Mouse (Mus musculus): ENCODE measurements around the gene Ints12. TPM values are rescaled to one million over a fixed set of nuclear protein-coding genes. Genes with fewer than 3 reads are reported as not detected.

Gene Ints12
- total and polyA plus RNA-seq, 3 experiments: 21.5 to 37.9 (median 36.2) TPM

DNA sequence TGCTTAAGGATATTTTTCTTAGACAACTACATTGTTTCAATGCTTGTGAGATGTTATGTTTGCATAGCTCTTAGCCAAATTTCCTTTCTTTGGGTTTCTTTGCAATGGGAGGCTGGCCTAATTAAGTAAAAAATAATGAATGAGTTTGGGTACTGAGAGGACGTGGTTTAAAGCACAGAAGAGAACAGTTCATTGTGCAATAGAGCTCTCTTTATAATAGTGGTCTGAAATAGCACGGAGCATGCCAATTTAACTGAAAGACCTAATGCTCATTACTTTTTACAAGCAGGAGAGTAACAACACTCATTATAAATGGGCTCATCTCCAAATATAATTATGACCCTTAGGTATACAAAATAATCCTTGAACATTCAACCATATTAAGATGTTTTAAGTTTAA lies 39.6 kb upstream of the Ints12 start:
- Histone ChIP-seq H3K4me1 (ENCODE audit: control insufficient read depth in 1 of 2, insufficient read depth in 2 of 2) (no peaks in the 10 kb centered on the region), H3K27ac (ENCODE audit: insufficient read depth, low read depth) (no peak overlapping the region), H3K4me3 (replicated peaks in 1 of 3; ENCODE audit: low read depth in 2 of 3, low read length in 2 of 3, poor library complexity in 1 of 3) (no peak overlapping the region), H3K27me3 (replicated peaks) (no peaks in the 10 kb centered on the region), H3K79me2 (replicated peaks; ENCODE audit: control insufficient read depth, extremely low read depth, insufficient read depth, poor library complexity, severe bottlenecking) (no peaks in the 10 kb centered on the region), H3K4me2 (ENCODE audit: insufficient read depth, low read depth, poor library complexity, severe bottlenecking) (no peak overlapping the region), H3K9ac (ENCODE audit: insufficient read depth, low read depth) (no peak overlapping the region), H3K36me3 (replicated peaks in 1 of 2; ENCODE audit: control insufficient read depth in 1 of 2, insufficient read depth in 1 of 2, low read length in 1 of 2) (peaks cover 25 to 60% of the 10 kb centered on the region in 2 experiments), H3K9me3 (replicated peaks; ENCODE audit: low read length) (no peaks in the 10 kb centered on the region)
- DNase-seq (ENCODE audit: extremely low read depth): no peak
- in situ Hi-C loops (cut with MboI; ENCODE audit: low pct_ligation_motif_present, low pct_unique_long_range_greater_than_20kb, low sequenced_read_pairs) (no loop called here), dilution Hi-C loops (cut with MboI; ENCODE audit: extremely low pct_ligation_motif_present, extremely low pct_unique_long_range_greater_than_20kb, low sequenced_read_pairs) (no loop called here)
- TF ChIP-seq ZC3H11A (IDR thresholded peaks at IDR 0.05; ENCODE audit: low read depth, low read length): no peak
- no peak for TF ChIP-seq EP300 (IDR thresholded peaks at IDR 0.05; ENCODE audit: low read length)
- TF ChIP-seq PAX5 (IDR thresholded peaks at IDR 0.05; ENCODE audit: low read length): no peak
- TF ChIP-seq MAFK (IDR thresholded peaks at IDR 0.05; ENCODE audit: insufficient replicate concordance, low read length): no peak
- TF ChIP-seq RCOR1 (conservative IDR thresholded peaks at IDR 0.05; ENCODE audit: low read depth, low read length): no peak
- no peak for TF ChIP-seq UBTF (IDR thresholded peaks at IDR 0.05; ENCODE audit: low read depth, low read length)
- no peak for TF ChIP-seq ZNF384 (IDR thresholded peaks at IDR 0.05; ENCODE audit: low read depth, low read length)
- no peak for TF ChIP-seq E2F4 (IDR thresholded peaks at IDR 0.05; ENCODE audit: insufficient replicate concordance, low read depth, low read length)
- no peak for TF ChIP-seq MXI1 (IDR thresholded peaks at IDR 0.05; ENCODE audit: low read depth, low read length)
- TF ChIP-seq BHLHE40 (IDR thresholded peaks at IDR 0.05; ENCODE audit: low read depth, low read length): no peak
- no peak for TF ChIP-seq MYC (IDR thresholded peaks at IDR 0.05; ENCODE audit: low read depth, low read length)
- TF ChIP-seq TBP (conservative IDR thresholded peaks at IDR 0.05; ENCODE audit: low read depth, low read length): no peak
- TF ChIP-seq CHD1 (IDR thresholded peaks at IDR 0.05; ENCODE audit: low read depth, low read length): no peak
- TF ChIP-seq NRF1 (IDR thresholded peaks at IDR 0.05; ENCODE audit: low read depth, low read length): no peak
- no peak for TF ChIP-seq USF2 (conservative IDR thresholded peaks at IDR 0.05; ENCODE audit: low read depth, low read length)
- no peak for TF ChIP-seq GABPA (IDR thresholded peaks at IDR 0.05; ENCODE audit: insufficient replicate concordance, low read depth, low read length)
- no peak for TF ChIP-seq MAZ (IDR thresholded peaks at IDR 0.05; ENCODE audit: low read depth, low read length)
- TF ChIP-seq SIN3A (IDR thresholded peaks at IDR 0.05; ENCODE audit: low read length): no peak

GRCm38 (mm10) chr3:133075560-133075959 lies 16.1 kb upstream of the Ints12 start:
- dilution Hi-C loops (cut with MboI; ENCODE audit: extremely low pct_ligation_motif_present, extremely low pct_unique_long_range_greater_than_20kb, low sequenced_read_pairs): no loop called here
- H3K9me3 ChIP-seq (replicated peaks; ENCODE audit: low read length): no peaks in the 10 kb centered on the region
- peaks cover 32 to 79% of the 10 kb centered on the region in 2 experiments for H3K36me3 ChIP-seq (replicated peaks in 1 of 2; ENCODE audit: control insufficient read depth in 1 of 2, insufficient read depth in 1 of 2, low read length in 1 of 2)

More at GRCm38 (mm10) chr3:133075560-133075959, 16.1 kb upstream of the Ints12 start:
- H3K27ac ChIP-seq (ENCODE audit: insufficient read depth, low read depth): no peak overlapping the region
- DNase-seq (ENCODE audit: extremely low read depth): no peak
- H3K4me3 ChIP-seq (replicated peaks in 1 of 3; ENCODE audit: low read depth in 2 of 3, low read length in 2 of 3, poor library complexity in 1 of 3): no peak overlapping the region
- no peak overlapping the region for H3K4me2 ChIP-seq (ENCODE audit: insufficient read depth, low read depth, poor library complexity, severe bottlenecking)
- in situ Hi-C loops (cut with MboI; ENCODE audit: low pct_ligation_motif_present, low pct_unique_long_range_greater_than_20kb, low sequenced_read_pairs): no loop called here
- no peak overlapping the region for H3K9ac ChIP-seq (ENCODE audit: insufficient read depth, low read depth)
- H3K27me3 ChIP-seq (replicated peaks): no peaks in the 10 kb centered on the region
- no peak for TF ChIP-seq MYC (IDR thresholded peaks at IDR 0.05; ENCODE audit: low read depth, low read length)
- TF ChIP-seq RCOR1 (conservative IDR thresholded peaks at IDR 0.05; ENCODE audit: low read depth, low read length): no peak
- H3K4me1 ChIP-seq (ENCODE audit: control insufficient read depth in 1 of 2, insufficient read depth in 2 of 2): peaks cover 9 to 26% of the 10 kb centered on the region in 2 experiments
- peaks cover 23% of the 10 kb centered on the region for H3K79me2 ChIP-seq (replicated peaks; ENCODE audit: control insufficient read depth, extremely low read depth, insufficient read depth, poor library complexity, severe bottlenecking)
